Mouse (Mus musculus) G1E (cell line): Measurements from ENCODE around the gene Adarb2.

Experiments
- CTCF ChIP-seq: IDR thresholded peaks from 2 replicates; pipeline ENCODE4 v1.5.1; 2012; ENCODE audit warnings: low read depth, low read length, inconsistent platforms, mixed read lengths
- GATA1 ChIP-seq: IDR thresholded peaks from 2 replicates; pipeline ENCODE4 v1.6.1; 2012; ENCODE audit warnings: borderline replicate concordance, low read length, inconsistent platforms, mixed read lengths
- POLR2AphosphoS5 ChIP-seq: IDR thresholded peaks from 2 replicates; pipeline ENCODE4 v1.6.1; 2012; ENCODE audit warnings: low read depth, low read length, inconsistent platforms; ENCODE audit not compliant: insufficient replicate concordance
- TAL1 ChIP-seq: conservative IDR thresholded peaks from 2 replicates; pipeline ENCODE4 v1.6.1; 2012; ENCODE audit warnings: low read depth, low read length, inconsistent platforms, mixed read lengths

DNA sequence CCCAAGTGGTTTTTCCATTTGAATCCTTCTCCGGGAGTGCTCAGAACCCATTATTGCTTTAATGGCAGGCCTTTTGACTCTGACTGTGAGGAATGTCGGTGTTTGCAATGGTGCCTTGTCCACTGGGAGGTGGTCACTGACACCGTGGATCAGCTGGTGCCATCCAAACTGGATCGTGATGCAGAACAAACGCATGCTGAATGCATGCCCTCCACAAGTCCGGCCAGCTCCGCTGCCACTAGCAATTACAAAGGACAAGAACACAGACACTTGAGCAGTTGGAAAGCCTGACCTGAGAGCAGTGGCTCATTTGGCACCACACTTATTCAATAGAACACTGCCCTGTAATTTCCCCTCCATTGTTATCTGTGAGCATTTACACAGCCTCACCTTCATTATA, 10.7 kb upstream of the Adarb2 start:
- no peak for TF ChIP-seq CTCF
- TF ChIP-seq GATA1, result no peak
- no peak for TF ChIP-seq TAL1
- TF ChIP-seq POLR2AphosphoS5, result no peak
